Mouse (Mus musculus): ENCODE measurements at regions not wholly inside any gene's neighbourhood (a gene's known extent, or its start where the extent isn't known, plus 50 kb on each side); places are given as distances from the start of the nearest gene placed in this dataset.
"Not testable (repeated sequence)": the region's sequence is repeated elsewhere in the genome, so short reads cannot be mapped to it uniquely, and the experiment has no call there.

DNA sequence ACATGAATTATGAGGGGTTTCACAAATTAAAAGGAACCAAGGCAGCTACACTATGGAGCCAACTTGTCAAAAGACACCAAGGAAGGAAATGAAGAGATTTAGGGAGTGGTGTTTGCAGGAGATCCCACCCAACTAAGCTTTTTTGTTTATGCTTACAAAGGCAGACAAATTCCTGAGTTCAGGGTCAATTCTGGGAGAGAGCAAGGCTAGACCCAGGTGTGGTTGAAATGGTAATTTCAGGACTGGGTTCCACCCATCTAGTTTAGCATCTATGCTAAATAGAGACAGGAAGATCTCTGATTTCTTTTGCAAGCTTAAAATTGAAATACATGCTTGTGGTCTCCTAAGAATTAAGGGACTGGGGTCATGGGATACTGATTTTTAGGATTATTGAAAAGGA, 286.0 kb upstream of the Pcdh17 start:
- H3K9me3 ChIP-seq (replicated peaks; ENCODE audit: control insufficient read depth, low read length), result no peaks in the 10 kb centered on the region
- H3K27me3 ChIP-seq (ENCODE audit: control insufficient read depth, insufficient read depth, low read length), result no peaks in the 10 kb centered on the region
- H3K36me3 ChIP-seq (replicated peaks; ENCODE audit: control insufficient read depth, insufficient read depth, low read length), result no peaks in the 10 kb centered on the region
- ATAC-seq (ENCODE audit: insufficient read depth, low read depth), result no peak
- no peak overlapping the region for H3K4me2 ChIP-seq (ENCODE audit: low read depth, low read length)
- no peak overlapping the region for H3K9ac ChIP-seq (replicated peaks; ENCODE audit: low read depth, low read length)
- no peak for DNase-seq (ENCODE audit: low spot score)
- no peak overlapping the region for H3K27ac ChIP-seq (ENCODE audit: low read depth)
- no peak for TF ChIP-seq EP300 (IDR thresholded peaks at IDR 0.05; ENCODE audit: low read depth)
- no peak for TF ChIP-seq CTCF (IDR thresholded peaks at IDR 0.05; ENCODE audit: low read depth)
- H3K4me1 ChIP-seq (ENCODE audit: control insufficient read depth, insufficient read depth), result no peaks in the 10 kb centered on the region
- no peak overlapping the region for H3K4me3 ChIP-seq (ENCODE audit: low read depth, low read length)

DNA sequence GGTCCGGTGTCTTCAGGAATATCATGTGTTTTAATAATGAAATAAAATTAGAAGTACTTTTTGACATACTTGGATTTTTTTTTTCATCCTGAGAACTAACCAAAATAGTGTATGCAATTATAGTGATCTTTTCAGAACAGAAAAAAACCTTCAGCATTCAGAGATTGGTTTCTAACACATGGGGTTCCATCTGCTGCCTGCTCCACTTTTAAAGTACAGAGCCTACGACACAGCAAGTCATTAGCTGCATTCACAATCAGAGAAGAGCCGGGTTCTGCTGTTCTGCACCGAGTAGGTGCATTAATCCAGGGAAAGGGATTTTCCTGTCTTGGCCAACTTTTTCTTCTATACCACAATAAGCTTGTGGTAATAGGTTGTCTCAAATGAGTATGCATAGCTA, 267.9 kb upstream of the Pcdh17 start:
- WGBS, result 76% methylated on average over 4 of the region's 4 CpGs
- ATAC-seq (ENCODE audit: insufficient read depth, low read depth), result no peak

DNA sequence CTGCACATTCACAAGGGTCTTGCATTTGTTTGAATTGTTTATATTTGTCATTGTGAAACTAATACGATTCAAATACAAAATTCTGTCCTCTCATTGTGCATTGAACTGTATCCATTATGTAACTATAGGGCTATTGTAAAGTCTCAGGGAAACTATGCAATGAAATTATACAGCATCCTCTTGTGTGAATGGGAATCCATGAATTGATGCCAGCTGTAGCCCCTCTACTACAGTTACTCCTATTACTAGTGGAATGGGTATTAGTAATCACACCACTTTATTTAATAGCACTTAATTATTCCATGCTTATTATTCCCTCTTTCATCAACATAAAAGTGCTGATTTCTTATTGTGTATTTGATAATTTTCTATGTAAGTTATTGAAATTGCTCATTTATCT, 232.4 kb upstream of the Pcdh17 start:
- no peak for DNase-seq (ENCODE audit: low spot score)

More for the DNA sequence above, 267.9 kb upstream of the Pcdh17 start:
- H3K9me3 ChIP-seq (replicated peaks; ENCODE audit: control insufficient read depth, low read length), result no peaks in the 10 kb centered on the region; the same call in 1 of the 2 replicates
- no peaks in the 10 kb centered on the region for H3K4me1 ChIP-seq (ENCODE audit: control insufficient read depth, insufficient read depth)
- H3K4me3 ChIP-seq (ENCODE audit: low read depth, low read length), result no peak overlapping the region
- DNase-seq (ENCODE audit: low spot score), result no peak
- no peak overlapping the region for H3K4me2 ChIP-seq (ENCODE audit: low read depth, low read length)
- H3K27ac ChIP-seq (ENCODE audit: low read depth), result no peak overlapping the region
- no peaks in the 10 kb centered on the region for H3K27me3 ChIP-seq (ENCODE audit: control insufficient read depth, insufficient read depth, low read length)
- H3K36me3 ChIP-seq (replicated peaks; ENCODE audit: control insufficient read depth, insufficient read depth, low read length), result no peaks in the 10 kb centered on the region
- TF ChIP-seq EP300 (IDR thresholded peaks at IDR 0.05; ENCODE audit: low read depth), result no peak
- TF ChIP-seq CTCF (IDR thresholded peaks at IDR 0.05; ENCODE audit: low read depth), result no peak
- H3K9ac ChIP-seq (replicated peaks; ENCODE audit: low read depth, low read length), result no peak overlapping the region

DNA sequence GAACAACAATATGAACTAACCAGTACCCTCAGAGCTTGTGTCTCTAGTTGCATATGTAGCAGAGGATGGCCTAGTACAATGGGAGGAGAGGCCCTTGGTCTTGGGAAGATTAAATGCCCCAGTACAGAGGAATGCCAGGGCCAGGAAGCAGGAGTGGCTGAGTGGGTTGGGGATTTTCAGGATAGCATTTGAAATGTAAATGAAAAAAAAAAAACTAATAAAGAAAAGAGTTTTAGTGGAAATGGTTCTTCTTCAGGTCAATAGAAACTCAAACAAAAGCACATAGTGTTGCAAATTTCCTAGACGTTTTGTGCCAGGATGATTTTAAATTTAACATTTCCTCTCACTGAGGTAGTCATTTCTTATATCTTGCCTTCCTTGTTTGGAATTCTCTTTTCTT, 220.4 kb upstream of the Pcdh17 start:
- H3K9me3 ChIP-seq (replicated peaks; ENCODE audit: control insufficient read depth, low read length), result no peaks in the 10 kb centered on the region
- H3K4me1 ChIP-seq (ENCODE audit: control insufficient read depth, insufficient read depth), result no peaks in the 10 kb centered on the region
- no peak overlapping the region for H3K9ac ChIP-seq (replicated peaks; ENCODE audit: low read depth, low read length)
- H3K27ac ChIP-seq (ENCODE audit: low read depth), result no peak overlapping the region
- ATAC-seq (ENCODE audit: insufficient read depth, low read depth) (no peak), DNase-seq (ENCODE audit: low spot score) (no peak)
- H3K4me2 ChIP-seq (ENCODE audit: low read depth, low read length), result no peak overlapping the region
- 40% methylated on average over 1 of the region's 1 CpGs for WGBS
- H3K36me3 ChIP-seq (replicated peaks; ENCODE audit: control insufficient read depth, insufficient read depth, low read length), result no peaks in the 10 kb centered on the region
- TF ChIP-seq EP300 (IDR thresholded peaks at IDR 0.05; ENCODE audit: low read depth), result no peak
- TF ChIP-seq CTCF (IDR thresholded peaks at IDR 0.05; ENCODE audit: low read depth), result no peak
- H3K27me3 ChIP-seq (ENCODE audit: control insufficient read depth, insufficient read depth, low read length), result no peaks in the 10 kb centered on the region
- no peak overlapping the region for H3K4me3 ChIP-seq (ENCODE audit: low read depth, low read length)

More for the DNA sequence above, 232.4 kb upstream of the Pcdh17 start:
- H3K27ac ChIP-seq (ENCODE audit: low read depth), result no peak overlapping the region
- TF ChIP-seq CTCF (IDR thresholded peaks at IDR 0.05; ENCODE audit: low read depth) (no peak), EP300 (IDR thresholded peaks at IDR 0.05; ENCODE audit: low read depth) (no peak)
- WGBS, result 69% methylated on average over 1 of the region's 1 CpGs
- no peak overlapping the region for H3K9ac ChIP-seq (replicated peaks; ENCODE audit: low read depth, low read length)
- no peaks in the 10 kb centered on the region for H3K27me3 ChIP-seq (ENCODE audit: control insufficient read depth, insufficient read depth, low read length)
- H3K9me3 ChIP-seq (replicated peaks; ENCODE audit: control insufficient read depth, low read length), result no peaks in the 10 kb centered on the region
- H3K4me3 ChIP-seq (ENCODE audit: low read depth, low read length), result no peak overlapping the region
- no peaks in the 10 kb centered on the region for H3K36me3 ChIP-seq (replicated peaks; ENCODE audit: control insufficient read depth, insufficient read depth, low read length)
- no peak for ATAC-seq (ENCODE audit: insufficient read depth, low read depth)
- H3K4me2 ChIP-seq (ENCODE audit: low read depth, low read length), result no peak overlapping the region
- H3K4me1 ChIP-seq (ENCODE audit: control insufficient read depth, insufficient read depth), result no peaks in the 10 kb centered on the region

DNA sequence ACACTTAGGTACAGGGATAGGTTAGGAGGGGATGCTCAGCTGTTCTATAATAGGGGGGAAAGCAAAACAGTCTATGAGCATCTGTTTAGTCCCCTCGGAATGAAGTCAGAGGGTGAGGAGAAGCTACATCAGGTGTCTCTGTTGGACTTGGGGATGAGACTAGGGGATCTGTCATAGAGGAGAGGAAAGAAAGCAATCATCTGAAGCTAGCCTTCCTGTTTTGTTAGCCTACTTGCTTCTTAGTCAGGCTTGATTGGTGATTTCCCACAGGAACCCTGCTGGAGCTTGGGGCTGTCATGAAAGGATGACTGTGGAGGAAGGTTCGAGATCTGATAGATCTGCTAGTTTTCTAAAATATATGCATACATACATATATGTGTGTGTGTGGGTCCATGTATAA, 219.4 kb upstream of the Pcdh17 start:
- no peak overlapping the region for H3K9ac ChIP-seq (replicated peaks; ENCODE audit: low read depth, low read length)

DNA sequence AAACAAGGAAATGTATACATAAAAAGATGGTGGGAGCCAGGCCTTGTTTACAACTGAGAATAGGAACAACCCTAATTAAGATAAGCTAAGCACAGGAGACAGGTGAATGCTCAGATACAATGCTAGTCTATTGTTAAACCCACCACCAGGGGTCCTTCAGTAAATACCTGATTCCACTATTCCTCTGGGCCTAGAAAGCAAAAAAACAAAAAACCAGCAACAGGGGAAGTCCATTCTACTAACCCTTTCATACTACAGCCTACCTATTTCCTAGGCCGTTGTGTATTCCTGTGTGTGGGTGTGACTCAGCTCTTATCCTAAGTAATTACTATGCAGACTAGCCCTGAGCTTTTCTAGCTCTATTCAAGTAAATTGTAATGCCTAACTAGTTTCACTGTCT, 195.4 kb upstream of the Pcdh17 start:
- not testable (repeated sequence) for H3K9ac ChIP-seq (replicated peaks; ENCODE audit: low read depth, low read length); H3K9me3 ChIP-seq (replicated peaks; ENCODE audit: control insufficient read depth, low read length); H3K4me1 ChIP-seq (ENCODE audit: control insufficient read depth, insufficient read depth); H3K36me3 ChIP-seq (replicated peaks; ENCODE audit: control insufficient read depth, insufficient read depth, low read length); H3K4me3 ChIP-seq (ENCODE audit: low read depth, low read length); H3K4me2 ChIP-seq (ENCODE audit: low read depth, low read length); ATAC-seq (ENCODE audit: insufficient read depth, low read depth); H3K27me3 ChIP-seq (ENCODE audit: control insufficient read depth, insufficient read depth, low read length); DNase-seq (ENCODE audit: low spot score); H3K27ac ChIP-seq (ENCODE audit: low read depth)
- 77% methylated on average over 1 of the region's 1 CpGs for WGBS

More for the DNA sequence above, 219.4 kb upstream of the Pcdh17 start:
- 55% methylated on average over 2 of the region's 2 CpGs for WGBS
- DNase-seq (ENCODE audit: low spot score) (no peak), ATAC-seq (ENCODE audit: insufficient read depth, low read depth) (no peak)
- Histone ChIP-seq H3K9me3 (replicated peaks; ENCODE audit: control insufficient read depth, low read length) (no peaks in the 10 kb centered on the region), H3K36me3 (replicated peaks; ENCODE audit: control insufficient read depth, insufficient read depth, low read length) (no peaks in the 10 kb centered on the region), H3K27ac (ENCODE audit: low read depth) (no peak overlapping the region), H3K4me2 (ENCODE audit: low read depth, low read length) (no peak overlapping the region), H3K4me3 (ENCODE audit: low read depth, low read length) (no peak overlapping the region), H3K4me1 (ENCODE audit: control insufficient read depth, insufficient read depth) (no peaks in the 10 kb centered on the region), H3K27me3 (ENCODE audit: control insufficient read depth, insufficient read depth, low read length) (no peaks in the 10 kb centered on the region)
- TF ChIP-seq EP300 (IDR thresholded peaks at IDR 0.05; ENCODE audit: low read depth), result no peak

Data from heart, postnatal 0 days (tissue).